Mouse (Mus musculus) mature B cell (primary cell): ENCODE data around the gene Fgfr2.

Experiments
- in situ Hi-C: fragments of 300-500 bp; cut with MboI; formaldehyde crosslinking; loops from 2 replicates; pipeline ENCODE4 v1.14.3; 2019

The Fgfr2 gene

DNA sequence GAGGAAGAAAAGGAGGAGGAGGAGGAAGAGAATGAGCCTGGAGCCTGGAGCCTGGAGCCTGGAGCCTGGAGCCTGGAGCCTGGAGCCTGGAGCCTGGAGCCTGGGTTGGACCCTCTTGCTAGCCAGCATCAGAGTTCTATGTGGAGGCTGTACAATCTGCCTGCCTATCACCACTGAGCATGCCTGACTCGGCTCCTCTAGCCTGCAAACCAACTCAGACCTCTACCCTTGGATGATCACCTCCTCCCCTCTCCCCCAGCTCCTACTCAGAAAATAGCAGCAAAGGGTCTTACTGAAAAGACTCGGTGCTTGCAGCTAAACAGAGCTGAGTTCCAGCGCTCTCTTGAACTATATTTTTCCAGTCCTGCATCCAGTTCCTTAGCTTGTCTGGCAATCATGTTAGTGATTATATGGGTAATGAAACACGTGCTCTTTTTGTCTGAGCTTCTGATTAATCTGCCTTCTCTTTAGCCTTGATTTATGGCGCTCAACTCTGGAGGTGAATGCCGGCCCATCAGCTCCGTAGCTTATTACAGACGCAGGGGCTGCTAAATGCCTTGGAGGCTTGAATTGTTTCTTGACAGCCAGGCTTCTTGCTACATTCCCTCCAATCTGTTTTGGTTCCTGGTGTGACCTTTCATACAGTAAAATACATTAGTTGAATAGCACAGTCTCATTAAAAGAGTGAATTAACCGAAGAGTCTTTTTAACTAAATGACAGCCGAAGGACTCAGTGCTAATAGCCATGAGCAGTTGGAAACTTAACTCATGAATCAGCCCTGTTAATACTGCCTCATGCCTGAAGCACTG, 1345.5 kb downstream of the Fgfr2 start:
- in situ Hi-C loops = no loop called here

DNA sequence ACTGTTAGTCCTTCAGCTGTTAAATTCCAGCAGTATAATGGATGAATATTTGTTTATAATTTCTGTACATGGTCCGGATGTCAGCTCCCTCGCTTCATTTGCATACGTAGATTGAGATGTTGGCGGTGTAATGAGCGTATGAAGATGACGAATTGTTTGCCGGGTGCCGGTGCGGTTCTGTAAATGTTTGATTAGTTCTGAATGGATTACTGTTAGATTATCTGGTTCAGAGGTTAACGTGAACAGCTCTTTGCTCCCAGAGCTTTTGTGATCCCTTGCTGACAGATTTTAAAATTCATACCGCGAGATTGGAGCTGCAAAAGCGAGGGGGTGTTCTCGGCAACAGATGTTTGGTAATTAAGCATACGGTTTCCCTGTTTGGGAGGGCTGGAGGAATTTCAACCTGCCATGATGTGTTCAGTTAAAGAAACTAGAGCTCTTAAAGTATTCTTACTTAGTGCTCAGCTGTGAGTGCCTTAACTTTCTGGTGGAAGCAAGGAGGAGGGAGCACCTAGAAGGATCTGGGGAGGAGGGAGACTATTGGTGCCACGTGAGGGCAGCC, 1346.9 kb downstream of the Fgfr2 start:
- in situ Hi-C loops = no loop called here

DNA sequence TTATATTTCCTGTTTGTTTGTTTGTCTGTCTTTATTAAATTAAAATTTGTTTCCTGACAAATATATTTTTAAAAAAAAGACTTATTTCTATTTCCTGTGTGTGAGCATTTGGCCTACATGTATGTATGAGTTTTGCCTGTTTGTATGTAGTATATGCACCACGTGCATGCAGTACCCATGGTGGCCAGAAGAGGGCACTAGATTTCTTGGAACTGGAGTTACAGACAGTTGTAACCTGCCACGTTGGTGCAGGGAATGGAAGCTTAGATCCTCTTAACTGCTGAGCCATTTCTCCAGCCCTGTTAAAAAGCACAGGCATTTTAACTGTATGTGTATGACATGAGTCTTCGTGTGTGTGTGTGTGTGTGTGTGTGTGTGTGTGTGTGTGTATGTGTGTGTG, 1365.2 kb downstream of the Fgfr2 start:
- in situ Hi-C loops = no loop called here

DNA sequence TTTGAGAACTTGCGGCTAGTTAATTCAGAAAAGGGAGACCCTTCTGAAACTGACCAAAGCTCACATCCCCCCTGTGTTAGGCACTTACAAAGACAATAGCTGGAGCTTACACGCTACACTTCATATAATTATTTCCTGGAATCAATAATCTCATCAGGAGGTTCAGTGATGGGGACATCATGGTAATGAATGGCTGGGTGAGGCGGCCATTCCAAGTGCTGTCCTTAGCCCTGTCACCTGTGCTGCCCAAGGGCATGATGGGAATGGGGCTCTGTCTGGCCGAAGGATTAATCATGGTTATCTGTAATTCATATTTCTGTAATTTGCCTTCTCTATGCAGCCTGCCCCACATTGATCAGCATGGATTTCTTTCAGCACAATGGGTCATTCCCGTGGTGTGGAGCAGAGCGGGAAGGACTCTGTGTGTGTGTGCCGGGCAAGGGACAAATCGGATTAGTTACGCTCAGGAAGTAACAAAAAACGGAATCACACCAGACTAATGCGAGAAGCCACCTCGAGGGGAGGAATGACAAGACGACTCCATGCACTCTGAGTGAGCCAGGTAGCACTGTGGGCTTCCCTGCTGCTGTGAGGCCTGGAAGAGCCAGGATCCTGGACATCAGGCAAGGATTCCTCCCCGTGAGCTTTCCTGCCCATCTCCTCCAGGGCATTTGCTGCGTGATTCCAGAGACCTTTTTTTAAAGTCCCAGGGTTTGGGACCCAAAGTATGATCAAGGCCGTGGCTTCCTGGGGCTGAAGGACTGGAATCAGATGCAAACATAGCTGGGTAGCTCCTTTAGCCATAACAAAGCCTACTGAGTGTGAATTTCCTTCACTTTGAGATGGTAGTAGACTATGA, 1375.8 kb downstream of the Fgfr2 start:
- in situ Hi-C loops = no loop called here

DNA sequence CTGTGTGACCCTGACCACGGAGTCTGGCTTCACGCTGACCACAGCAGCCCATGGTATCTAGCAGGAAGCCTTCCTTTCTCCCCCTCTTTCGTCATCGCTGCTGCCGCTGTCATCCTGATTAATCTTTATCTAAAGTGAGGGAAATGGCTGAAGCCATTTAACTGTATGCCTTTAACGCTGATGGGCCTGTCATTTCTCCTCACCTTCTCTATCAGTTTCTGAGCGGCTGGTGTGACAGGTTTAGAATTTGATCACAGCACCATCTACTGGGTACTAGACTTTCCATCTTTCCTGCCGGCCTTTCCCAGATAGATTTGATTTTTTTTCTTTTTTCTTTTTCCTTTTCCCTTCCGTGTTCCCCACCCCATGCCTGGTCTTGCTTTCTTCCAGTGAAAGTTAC, 1376.4 kb downstream of the Fgfr2 start:
- in situ Hi-C loops = no loop called here

DNA sequence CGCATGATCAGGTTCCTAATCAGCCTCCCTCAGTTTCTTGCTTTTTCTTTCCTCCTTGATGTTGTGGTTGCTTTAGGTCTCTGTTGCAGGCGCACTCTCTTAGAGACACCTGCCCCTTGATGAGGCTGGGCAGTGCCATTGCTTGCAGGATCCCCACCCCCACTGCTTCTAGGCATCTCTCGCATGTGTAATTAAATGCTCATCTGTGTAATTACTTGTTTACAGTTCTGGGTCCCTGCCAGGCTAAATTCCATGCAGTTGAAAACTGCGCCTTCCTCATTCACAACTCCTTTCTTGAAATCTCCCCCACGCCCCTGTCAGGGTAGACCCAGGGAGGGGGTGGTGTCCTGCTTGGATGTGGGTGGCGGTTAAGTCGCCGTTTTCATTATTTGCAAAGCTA, 1380.0 kb downstream of the Fgfr2 start:
- in situ Hi-C loops = no loop called here

DNA sequence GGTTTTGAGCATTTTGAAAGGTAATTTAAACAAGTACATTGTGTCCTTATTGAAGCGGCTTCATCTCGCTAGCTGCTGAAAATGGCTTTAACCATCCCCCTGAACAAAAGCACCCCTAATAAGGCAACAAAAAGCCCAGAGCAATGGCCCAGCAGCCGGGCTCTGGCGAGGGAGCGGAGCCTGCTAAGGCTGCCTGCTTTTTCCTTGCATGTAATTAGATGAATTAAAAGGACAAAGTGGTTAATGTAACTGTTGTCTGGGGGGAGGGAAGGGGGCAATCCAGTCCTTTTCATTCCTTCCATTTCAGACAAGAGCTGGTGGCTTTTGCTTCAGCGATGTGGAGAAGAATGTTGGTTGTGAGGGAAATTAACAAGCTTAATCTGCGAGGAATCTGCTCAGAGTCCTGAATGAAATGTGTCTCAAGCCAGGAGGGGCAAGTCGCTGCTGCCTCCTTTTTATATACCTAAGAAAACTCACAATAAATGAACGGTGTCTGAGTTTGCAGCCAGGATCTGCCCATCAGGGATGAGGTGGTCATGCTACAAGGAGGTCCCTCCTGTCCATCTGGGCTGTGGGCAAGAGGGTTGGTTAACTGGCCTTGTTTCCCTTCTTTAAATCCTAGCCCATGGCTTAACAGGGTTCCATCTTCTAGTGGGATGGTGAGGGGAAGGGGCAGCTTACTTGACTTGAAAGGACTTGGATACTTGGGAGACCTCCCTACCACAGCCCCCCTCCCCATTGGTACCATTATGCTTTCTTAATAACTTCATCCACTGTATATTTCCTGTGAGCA, 1400.2 kb downstream of the Fgfr2 start:
- in situ Hi-C loops = no loop called here

DNA sequence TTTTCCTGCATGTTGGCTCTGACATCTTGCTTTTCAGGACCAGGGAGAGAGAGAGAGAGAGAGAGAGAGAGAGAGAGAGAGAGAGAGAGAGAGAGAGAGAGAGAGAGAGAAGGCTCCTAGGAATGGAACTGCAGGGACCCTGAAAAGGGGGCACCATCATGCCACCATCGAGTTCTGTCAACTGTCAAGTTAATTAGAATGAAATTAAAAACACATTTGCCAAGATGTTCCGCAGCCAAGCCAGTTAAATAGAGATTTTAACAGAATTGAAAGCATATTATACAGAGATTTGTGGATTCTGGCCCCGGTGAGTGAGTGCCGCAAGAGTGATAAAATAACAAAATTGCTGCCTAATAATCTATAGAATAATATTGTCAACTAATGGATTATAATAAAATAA, 1400.8 kb downstream of the Fgfr2 start:
- in situ Hi-C loops = no loop called here

DNA sequence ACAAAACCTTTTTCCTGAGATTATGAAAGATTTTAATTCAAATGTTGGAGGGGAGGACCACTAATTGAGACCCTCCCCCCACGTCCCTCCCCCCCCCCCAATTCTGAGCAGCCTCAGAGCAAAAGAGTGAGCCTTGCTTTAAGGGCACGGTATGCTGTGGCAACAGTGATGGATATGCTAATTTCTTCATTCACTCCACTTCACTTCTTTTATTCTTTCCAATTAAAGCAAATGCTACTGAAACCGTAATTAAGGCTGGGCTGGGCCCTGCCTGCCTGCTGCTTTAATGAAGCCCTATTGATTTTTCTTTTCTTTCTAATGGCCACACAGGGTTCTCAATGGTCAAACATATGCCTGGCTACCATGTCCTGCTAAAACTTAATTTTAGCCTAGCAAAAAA, 1404.9 kb downstream of the Fgfr2 start:
- in situ Hi-C loops = no loop called here

DNA sequence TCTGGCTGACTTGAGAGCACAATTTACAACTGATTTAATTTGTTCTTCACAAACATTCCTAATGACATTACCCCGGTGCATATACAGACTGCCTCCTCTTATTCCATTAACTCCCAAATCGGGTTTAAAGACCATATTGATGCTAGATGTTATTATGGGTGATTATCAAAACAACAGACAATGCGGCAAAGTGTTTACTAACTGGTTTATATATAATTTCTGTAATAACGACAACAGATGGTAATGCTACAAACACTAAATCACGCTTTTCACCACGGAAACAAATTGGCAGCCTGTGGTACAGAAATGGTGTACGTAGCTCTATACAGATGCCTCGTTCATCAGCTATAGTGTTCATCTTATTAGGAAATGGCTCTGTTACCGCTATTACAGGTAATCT, 1410.1 kb downstream of the Fgfr2 start:
- in situ Hi-C loops = no loop called here

DNA sequence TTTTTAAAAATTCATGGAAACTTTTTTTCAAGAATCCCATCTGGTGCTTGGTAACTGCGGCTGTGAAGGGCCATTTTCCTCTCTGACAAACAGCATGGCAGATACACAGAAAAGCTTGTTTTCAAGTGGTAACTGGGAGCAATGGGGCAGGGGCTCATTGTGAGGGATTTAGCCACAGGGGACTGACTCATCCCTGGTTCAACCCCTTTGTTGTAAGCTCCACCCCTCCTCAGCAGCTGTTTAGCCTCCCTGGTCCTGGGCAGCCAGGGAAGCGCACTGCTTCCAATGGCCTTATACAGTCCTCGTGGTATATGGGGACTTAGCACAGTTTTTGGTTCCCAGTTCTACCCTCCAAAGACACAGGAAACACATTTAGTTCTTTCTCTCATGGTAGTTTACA, 1426.3 kb downstream of the Fgfr2 start:
- in situ Hi-C loops = no loop called here

DNA sequence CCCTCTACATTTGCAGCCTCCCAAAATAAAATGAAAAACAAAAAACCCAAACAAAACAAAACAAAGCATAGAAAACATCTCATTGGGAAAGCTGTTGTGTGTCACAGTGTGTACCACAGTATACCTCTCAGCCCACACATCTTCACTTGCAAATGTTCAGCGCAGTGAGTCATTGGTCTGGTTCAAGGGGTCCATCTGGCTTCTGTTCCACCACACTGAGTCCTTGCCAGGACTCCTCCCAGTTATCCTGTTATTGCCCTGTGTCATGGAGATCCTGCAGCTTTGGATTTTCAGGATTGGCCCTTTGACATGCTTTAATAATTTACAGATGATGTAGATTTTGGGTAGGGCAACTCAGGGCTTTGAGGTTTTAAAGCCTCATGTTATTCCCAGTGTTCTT, 1435.8 kb downstream of the Fgfr2 start:
- in situ Hi-C loops = no loop called here

DNA sequence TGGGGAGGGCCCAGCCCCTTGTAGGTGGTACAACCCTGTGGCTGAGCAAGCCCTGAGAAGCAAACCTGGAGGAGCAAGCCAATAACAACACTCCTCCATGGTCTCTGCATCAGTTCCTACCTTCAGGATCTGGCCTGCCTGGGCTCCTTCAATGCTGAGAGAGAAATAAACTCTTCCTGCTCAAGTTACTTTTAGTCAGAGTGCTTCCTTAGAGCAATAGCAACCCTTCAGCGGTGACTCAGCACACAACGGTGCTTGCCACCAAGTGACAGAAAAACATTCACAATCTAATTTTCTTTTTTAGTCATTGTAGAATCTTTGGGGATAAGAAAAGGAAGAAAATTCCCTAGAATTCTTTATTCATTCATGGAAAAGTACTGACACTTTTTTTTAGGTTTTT, 1446.0 kb downstream of the Fgfr2 start:
- in situ Hi-C loops = no loop called here

DNA sequence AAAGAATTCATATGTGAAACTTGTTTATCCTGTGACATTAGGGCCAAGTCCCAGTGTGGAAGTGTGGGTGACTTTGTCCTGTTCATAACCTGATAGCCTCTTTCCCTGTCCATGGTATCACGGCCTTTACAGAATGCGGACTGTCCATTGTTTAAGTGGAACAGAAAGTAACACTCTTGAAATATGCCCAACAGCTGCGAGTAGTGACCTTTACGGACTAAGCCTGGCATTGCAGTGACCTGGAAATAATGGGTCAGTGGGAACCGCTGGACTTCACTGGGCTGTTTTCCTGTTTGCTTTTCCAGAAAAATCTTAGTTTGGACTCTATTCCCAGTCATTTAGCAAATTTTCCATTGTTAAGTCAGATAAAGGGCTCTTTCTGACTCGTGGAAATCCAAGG, 1452.6 kb downstream of the Fgfr2 start:
- in situ Hi-C loops = no loop called here

DNA sequence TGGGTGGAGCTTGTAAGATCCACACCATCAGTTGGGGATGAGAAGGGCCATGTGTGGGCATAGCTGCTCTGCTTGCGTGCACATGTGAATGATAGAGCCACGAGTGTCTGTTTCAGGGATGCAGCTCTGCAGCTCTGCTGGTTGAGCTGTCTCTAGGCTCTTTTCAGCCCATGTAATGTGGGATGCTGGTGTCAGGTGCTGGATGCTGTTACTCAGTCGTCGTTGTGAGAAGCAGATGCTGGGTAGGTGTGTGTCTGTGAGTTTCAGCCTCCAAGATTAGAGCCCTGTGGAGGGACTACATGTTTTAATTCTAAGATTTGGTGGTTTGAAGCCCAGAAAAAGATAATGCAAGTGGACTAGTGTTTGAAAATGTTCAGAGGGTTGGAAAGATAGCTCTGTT, 1453.8 kb downstream of the Fgfr2 start:
- in situ Hi-C loops = no loop called here

DNA sequence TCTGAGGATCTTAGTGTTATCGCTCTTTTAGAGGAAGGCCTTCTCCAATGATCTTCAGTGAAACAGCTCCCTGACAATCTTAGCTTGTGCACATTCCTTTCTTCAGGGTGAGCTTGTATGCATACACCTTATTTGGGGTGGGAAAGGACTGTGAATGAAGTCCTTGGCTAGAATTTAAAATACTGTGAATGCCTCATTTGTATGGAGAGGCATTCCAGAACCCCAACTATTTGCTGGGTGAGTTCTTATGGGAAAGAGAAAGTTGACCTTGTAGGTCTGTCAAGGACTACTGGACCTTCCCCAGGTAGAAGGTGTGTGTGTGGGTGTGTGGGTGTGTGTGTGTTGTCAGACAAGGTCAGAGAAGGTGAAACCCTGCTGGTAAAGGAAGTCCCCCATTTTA, 1462.4 kb downstream of the Fgfr2 start:
- in situ Hi-C loops = no loop called here

DNA sequence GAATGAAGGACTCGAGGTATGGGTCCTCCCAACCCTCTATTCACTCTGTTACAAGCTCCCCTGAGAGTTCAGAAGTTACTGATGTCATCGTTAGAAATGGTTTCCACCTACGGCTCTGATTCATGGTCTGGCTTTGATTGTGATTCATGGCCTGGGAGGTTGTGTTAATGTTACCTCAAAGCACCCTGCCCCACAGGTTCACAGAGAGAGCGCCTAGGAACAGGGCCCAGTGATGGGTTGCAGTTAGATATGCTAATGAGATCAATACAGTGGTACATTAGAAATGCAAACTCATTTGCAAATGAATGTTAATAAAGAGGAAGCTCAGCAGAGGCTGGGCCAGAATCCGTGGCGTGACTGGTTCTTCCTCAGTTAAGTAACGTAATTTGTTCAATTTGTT, 1467.1 kb downstream of the Fgfr2 start:
- in situ Hi-C loops = no loop called here

DNA sequence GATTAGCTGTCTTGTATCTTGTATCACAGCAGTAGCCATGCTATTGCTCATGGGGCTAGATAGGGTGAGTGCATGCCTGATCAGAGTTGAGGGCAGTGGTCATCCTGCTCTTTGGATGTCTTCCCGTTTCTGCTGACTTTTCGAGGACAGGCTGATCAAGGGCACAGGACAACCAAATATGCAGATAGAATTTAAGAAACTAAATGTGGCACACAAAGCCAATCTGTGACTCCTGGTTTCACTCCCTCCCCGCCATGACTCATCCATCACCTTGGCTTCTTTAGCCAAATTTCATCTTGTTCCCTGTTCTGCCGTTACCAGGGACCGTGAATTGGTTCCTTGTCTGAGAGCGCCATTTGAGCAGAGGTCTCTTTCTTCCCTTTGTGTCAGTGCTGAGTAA, 1469.7 kb downstream of the Fgfr2 start:
- in situ Hi-C loops = no loop called here

DNA sequence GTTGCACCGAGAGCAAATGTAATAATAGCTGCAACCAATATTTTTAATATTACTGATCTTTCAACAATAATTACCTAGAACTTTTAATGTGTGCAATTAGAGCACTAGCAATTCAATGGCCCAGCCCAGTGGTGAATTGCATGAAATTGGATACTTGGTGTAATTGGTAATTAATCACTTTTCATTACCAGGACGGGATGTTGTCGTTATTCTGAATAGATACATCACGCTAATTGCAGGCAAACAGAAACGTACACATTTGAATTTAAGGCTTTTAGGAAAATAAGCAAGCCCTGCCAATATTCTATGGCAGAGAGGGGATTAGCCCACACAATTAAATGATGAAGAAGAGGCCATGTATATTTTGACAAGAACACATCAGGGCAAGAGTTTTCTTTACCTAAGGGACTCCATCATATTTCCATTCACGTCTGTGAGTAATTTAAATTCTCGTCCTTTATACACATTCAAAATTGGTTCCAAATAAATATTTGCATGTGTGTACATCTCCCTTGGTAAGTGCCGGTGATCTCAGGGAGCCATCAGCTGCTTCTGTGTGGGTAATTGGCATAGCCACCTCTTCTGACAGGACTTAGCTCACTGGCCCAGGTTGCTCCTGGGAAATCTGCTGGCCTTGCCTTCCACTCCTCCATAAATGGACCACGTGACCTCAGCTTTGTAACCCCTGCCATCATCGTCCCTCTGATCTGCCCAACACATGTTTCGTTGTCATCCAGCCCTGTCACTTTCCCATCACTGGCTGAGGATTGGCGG, 1471.0 kb downstream of the Fgfr2 start:
- in situ Hi-C loops = no loop called here

DNA sequence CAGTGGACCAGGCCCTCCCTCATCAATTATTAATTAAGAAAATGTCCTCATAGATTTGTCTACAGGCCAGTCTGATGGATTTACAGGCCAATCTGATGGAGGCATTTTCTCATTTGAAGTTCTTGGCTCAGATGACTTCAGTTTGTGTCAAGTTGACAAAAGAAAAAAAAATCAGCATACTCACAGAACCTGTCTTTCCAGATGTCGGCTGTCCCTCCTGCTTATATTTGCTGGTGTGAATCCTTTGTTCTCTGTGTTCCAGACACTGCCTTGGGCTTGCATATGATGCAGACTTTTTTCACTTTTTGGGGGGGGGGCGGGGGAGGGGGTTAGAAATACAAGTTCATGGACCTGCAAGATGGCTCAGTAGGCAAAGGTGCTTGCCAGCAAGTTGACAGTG, 1472.9 kb downstream of the Fgfr2 start:
- in situ Hi-C loops = no loop called here

DNA sequence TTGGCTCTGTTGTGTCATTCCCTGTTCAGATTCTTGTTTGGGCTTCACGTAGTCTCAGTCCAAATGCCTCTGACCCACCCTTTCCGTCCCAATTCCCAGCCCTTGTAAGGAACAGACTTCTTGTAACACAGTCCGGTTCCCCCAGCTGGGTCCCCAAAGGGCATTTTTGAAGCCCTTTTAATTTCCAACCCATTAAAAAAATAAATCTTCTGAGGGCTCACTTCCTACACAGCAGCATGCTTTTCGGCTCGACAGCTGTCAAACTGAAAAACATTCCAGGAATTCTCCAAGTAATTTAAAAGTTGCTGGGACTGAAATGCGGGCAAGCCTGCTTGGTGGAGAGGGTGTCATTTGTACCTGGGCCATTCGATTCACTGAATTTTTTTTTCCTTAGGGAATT, 1474.9 kb downstream of the Fgfr2 start:
- in situ Hi-C loops = no loop called here
